Mouse (Mus musculus): ENCODE data around the gene Twnk. TPM values are rescaled to one million over a fixed set of nuclear protein-coding genes. Genes with fewer than 3 reads are reported as not detected.

The Twnk gene
- polyA plus RNA-seq, 1 experiment from 2014 or later, result 13.4 TPM

DNA sequence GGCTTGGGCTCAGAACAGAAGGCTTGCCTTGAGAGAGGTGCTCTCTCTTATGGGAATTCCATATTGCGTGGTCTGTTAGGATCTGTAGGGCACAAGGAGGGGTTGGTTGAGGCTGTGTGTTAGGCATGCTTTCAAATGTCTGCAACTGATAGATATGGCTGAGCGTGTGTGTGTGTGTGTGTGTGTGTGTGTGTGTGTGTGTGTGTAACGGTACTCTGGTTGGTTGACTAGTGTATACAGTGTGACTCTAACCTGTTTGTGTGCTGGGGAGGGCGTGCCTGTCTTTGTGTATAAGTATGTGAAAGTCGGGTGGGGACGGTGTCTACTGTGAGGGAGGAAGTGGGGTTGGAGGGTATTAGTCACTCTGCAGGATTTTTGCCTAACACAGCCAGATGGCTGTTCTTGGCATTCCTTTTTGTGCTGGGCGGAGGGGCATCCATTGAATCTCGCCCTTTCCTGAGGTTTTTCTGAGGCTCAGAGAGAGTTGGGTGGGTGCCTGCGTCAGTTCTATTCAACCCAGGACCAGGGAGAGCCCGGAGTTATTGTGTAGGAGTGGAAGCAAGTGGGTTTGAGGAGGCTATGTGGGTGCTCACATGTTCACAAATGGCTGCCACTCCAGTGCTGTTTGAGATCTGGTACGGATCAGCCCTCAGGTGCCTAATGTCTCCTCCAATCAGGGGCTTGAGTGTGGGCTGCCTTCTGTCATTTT lies 42.6 kb downstream of the Twnk start:
- peak; percentile 60 for DNase-seq (ENCODE audit: low spot score)

DNA sequence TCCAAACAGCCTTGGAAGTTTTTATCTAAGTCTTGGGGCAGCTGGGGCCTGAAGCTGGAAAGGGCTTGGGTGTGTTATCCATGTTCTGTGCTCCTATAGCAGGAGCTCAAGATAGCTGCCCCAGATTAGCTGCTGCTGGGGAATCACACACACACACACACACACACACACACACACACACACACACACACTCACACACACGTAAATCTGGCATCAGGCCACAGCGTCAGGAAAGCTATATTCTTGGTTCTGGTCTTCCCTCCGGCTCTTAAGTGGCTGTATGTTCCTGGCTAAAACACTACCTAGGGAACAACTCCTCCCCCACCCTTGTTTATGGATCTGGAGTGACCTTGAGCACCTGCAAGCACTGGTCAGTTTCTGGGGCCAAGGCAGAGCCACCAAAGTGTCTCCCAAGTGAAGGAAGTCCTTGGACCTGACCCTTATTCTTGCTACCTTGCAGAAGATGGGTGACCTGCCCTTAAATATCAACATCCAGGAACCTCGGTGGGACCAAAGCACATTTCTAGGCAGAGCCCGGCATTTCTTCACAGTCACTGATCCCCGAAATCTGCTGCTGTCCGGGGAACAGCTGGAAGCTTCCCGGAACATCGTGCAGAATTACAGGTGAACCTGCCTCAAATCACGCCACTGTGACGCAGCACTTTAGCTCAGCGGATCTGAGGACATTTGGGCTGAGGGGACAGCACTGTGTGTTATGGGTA lies 43.3 kb downstream of the Twnk start:
- DNase-seq (ENCODE audit: low spot score), result no peak

DNA sequence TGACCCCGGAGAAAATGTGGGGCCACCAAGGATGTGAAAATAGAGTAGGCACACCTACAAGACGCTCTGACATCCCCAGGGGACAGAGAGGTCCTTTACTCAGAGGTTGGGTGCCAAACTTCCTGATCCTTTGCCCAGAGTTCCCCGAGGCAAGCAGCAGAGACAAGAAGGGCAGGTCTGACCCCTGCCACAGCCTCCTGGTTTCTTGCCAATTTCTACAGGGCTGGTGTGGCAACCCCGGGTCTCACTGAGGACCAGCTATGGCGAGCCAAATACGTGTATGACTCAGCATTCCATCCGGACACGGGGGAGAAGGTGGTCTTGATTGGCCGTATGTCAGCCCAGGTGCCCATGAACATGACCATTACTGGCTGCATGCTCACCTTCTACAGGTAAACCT lies 44.1 kb downstream of the Twnk start:
- no peak for DNase-seq (ENCODE audit: low spot score)

DNA sequence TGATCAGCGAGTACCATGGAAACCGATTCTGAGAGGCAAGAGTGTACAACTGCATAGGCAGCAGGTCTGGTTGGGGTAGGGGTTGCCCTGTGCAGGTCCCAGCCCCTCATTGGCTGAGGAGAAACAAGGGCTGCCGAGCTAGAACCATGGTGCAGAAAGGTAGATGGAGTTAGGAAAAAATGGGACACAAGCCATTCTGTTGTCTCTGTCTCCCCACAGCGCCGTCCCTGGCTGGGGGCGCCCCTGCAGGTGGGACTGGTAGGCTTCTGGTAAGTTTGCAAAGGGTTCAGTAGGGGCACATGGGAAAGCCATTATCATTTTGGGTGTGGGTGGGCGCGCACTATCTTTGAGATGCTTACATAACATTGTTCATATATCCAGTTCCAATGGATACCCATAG lies 48.0 kb downstream of the Twnk start:
- no peak for DNase-seq (ENCODE audit: low spot score)

DNA sequence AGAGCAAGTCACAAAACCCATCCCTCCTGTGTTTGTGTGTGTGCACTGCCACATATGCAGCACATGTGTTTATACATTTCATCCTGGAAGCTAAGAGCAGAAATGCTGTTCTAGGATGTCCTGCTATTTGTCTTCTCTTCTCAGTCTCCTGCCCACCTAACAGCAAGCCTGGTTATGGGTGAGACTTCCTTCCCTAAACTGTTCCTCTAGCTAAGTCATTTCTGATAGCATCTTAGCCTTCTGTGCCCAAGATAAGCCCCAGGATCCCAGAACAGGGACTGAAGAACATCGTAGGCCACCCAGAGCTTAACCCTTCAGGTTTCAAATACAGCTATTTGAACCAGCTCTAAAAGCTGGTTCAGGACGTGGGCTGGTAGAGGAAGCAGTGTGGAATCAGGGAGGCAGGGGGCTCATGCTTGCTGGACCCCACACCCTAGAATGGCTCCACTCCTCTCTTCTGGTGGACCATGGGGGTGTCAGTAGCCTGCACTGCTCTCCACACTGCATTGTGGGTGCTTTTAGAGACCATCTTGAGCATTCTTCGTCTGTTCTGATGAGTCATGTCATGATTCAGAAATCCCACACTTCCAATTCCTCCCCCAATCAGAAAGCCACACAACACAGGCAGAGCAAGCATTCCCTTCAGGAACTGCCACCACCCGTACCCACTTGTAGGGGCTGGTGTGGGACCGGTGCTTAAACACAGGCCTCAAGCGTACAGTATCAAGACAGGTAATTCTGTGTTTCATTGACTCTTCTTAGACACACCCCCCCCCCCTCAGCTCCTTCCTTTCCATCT lies 49.6 kb downstream of the Twnk start:
- no peak for DNase-seq (ENCODE audit: low spot score)

DNA sequence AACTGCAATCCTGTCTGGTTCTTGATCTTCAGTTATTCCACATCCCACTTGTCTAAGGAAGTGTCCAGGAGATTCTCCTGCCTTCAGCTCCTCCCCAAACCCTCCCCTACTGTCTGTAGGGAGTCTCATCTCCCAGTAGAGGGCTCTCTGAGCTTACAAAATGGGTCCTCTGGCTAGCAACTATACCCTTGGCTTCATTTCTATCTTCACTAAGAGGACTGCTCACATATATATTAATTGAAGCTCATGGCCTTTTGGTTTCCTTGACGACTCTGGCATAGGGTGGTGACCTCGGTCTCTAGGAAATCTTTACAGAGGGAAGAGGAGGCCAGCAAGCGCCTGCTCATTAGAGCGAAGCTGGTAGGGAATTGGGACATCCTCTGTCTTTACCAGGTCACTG lies 50.9 kb downstream of the Twnk start:
- peak; percentile 64 for DNase-seq (ENCODE audit: low spot score)

DNA sequence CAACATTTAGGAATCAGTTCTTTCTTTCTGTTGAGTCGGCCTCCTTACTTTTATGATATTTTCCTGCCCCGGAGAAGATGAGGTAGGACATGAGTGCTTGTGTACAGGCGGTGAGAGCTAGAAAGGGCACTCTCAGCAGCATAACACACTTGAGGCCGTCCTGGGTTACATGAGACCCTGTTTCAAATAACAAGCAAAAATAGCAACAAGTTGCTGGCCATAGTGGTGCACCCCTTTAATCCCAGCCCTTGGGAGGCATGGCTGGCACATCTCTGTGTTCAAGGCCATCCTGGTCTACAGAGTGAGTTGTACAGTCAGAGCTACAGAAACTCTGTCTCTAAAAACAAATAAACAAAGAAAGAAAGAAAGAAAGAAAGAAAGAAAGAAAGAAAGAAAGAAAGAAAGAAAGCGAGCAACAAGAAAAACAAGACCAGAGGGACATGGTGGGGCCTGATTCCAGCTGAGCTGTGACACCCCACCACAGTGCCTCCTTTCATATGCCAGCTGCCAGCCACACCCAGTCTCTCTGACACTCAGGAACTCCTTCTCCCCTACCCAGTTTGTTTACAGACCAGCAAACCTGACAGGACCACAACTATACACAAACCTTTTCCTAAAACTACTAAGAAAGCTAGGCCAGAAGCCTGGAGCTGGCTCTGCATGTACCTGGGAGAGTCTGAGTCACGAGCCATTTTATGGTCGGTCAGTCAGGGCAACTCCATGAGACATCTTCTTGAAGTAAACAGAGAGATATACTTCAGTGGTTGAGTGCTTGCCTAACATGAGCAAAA lies 51.6 kb downstream of the Twnk start:
- peak; percentile 85 for DNase-seq (ENCODE audit: low spot score)

DNA sequence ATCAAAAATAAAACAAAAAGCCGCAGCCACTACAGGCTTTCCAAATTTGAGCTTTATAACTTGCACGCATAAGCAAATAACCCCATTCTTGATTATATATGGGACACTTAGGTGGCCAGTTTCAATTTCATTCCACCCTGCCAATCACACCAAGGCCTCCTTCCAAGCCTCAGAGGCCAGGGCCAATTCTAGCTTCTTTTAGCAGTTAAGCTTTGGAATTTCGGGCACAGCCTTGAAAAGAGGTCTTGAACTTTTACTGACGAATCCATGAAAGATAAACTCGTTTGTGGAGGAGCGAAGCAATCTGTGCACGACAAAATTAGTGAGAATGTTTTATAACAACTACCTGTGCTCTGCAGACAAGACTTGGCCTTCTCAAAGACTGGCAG lies 52.3 kb downstream of the Twnk start:
- no peak for DNase-seq (ENCODE audit: low spot score)

DNA sequence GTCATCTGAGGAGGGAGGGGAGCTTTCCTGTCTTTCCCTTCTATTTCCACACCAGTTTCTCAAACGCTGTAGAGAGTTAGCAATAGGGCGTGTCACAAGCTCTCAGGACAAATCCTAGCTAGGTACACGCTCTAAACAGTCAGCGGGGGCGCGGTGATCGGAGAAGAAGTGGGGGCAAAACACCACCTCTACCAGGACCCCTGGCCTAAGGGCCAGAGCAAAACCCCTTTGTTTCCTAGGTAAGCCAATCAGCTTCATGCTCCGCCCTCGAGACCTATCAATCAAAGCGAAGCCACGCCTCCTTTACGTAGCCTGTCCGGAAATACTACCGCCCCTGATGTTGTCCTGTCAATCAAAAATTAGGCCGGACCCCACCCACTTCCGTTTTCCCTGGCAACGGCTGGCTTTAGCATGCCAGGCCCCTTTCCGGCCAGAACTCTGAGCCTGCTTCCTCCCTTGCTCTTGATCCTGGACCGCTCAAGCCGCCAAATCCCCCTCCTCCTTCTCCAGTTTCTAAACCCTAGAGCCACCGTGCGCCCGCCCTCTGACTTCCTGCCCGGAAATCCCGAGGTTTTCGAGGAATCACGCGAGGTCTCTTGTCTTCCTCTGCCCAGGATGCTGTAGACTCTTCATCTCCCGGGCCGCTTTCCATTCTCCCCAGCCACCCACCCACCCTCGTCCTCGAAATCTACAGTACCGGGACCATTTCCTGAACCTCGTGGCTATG lies 52.8 kb downstream of the Twnk start:
- peak; percentile 96 for DNase-seq (ENCODE audit: low spot score)

DNA sequence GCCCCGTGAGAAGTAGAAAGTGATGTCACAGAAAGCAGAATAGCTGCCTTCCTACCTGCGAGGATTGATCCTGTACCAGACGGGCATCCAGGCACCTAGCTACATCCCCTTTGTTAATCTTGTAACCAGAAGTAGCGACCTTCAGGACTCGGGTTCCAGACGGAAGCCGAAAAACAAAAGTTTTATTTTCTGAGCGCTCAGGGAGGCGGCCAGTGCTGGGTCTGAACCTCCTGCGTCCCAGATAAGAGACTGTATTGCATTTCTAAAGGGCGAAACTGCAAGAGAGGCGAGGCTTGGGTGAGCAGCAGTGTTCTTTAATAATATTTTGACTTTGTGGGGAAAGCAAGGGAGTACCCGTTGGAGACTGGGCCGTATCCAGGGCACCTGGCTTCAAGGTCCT lies 53.4 kb downstream of the Twnk start:
- DNase-seq (ENCODE audit: low spot score), result no peak

Other genes starting within 250 kb of the Twnk start
- gene Pax2, start 249.6 kb upstream of the Twnk start, polyA plus RNA-seq (2015; fragmentation: Nextera tagmentation; extraction: Ambion mirVana), result 0.04 TPM in 1 of 2 replicates, not detected in the other
- gene Slf2, start 74.5 kb upstream of the Twnk start, polyA plus RNA-seq (2015; fragmentation: Nextera tagmentation; extraction: Ambion mirVana), result 16.7 and 17.3 TPM in 2 replicates
- 0.62 and 1.2 TPM in 2 replicates for gene Sema4g, start 16.6 kb upstream of the Twnk start, polyA plus RNA-seq (2015; fragmentation: Nextera tagmentation; extraction: Ambion mirVana)
- 89.1 and 102 TPM in 2 replicates for gene Mrpl43, start 779 bp downstream of the Twnk start, polyA plus RNA-seq (2015; fragmentation: Nextera tagmentation; extraction: Ambion mirVana)
- gene Lzts2, start 8.8 kb downstream of the Twnk start, polyA plus RNA-seq (2015; fragmentation: Nextera tagmentation; extraction: Ambion mirVana), result 12.5 and 13.2 TPM in 2 replicates
- gene Pdzd7, start 40.1 kb downstream of the Twnk start, polyA plus RNA-seq (2015; fragmentation: Nextera tagmentation; extraction: Ambion mirVana), result 0.05 and 0.08 TPM in 2 replicates
- 17.4 and 17.9 TPM in 2 replicates for gene Sfxn3, start 41.8 kb downstream of the Twnk start, polyA plus RNA-seq (2015; fragmentation: Nextera tagmentation; extraction: Ambion mirVana)
- gene Kazald1, start 69.6 kb downstream of the Twnk start, polyA plus RNA-seq (2015; fragmentation: Nextera tagmentation; extraction: Ambion mirVana), result 9.0 and 10.8 TPM in 2 replicates
- 0.07 and 0.15 TPM in 2 replicates for gene Tlx1, start 145.0 kb downstream of the Twnk start, polyA plus RNA-seq (2015; fragmentation: Nextera tagmentation; extraction: Ambion mirVana)
- gene Lbx1, start 230.1 kb downstream of the Twnk start, polyA plus RNA-seq (2015; fragmentation: Nextera tagmentation; extraction: Ambion mirVana), result not detected in 2 replicates

Measured in thymus, postnatal 0 days (tissue).